Mouse (Mus musculus) forebrain, embryonic 16.5 days (tissue): ENCODE measurements around the gene Ift172. TPM values are rescaled to one million over a fixed set of nuclear protein-coding genes. Genes with fewer than 3 reads are reported as not detected.

Experiments
- ATAC-seq: fragments of 200-750 bp; cut with Nextera tagmentation; 2 replicates; pipeline ENCODE4 v1.8.0; 2017; ENCODE audit warnings: mild to moderate bottlenecking, moderate library complexity
- H3K27ac ChIP-seq: fragments of 300-500 bp; sonication (generic); 2 replicates; pipeline ENCODE4 v1.5.1; 2014; ENCODE audit warnings: low read length, control low read depth
- H3K27me3 ChIP-seq: fragments of 300-500 bp; sonication (generic); replicated peaks from 2 replicates; pipeline ENCODE4 v1.6.1; 2014; ENCODE audit warnings: low read length; ENCODE audit not compliant: control insufficient read depth, insufficient read depth
- H3K36me3 ChIP-seq: fragments of 300-500 bp; sonication (generic); 2 replicates; pipeline ENCODE4 v1.6.1; 2014; ENCODE audit not compliant: control insufficient read depth, insufficient read depth
- H3K4me1 ChIP-seq: fragments of 300-500 bp; sonication (generic); replicated peaks from 2 replicates; pipeline ENCODE4 v1.6.1; 2014; ENCODE audit warnings: low read length; ENCODE audit not compliant: control insufficient read depth, insufficient read depth
- H3K4me2 ChIP-seq: fragments of 300-500 bp; sonication (generic); 2 replicates; pipeline ENCODE4 v1.6.1; 2014; ENCODE audit warnings: mild to moderate bottlenecking, low read length, control low read depth
- H3K4me3 ChIP-seq: fragments of 300-500 bp; sonication (generic); replicated peaks from 2 replicates; pipeline ENCODE4 v1.5.1; 2014; ENCODE audit warnings: mild to moderate bottlenecking, low read length, control low read depth
- H3K9ac ChIP-seq: fragments of 300-500 bp; sonication (generic); replicated peaks from 2 replicates; pipeline ENCODE4 v1.6.1; 2014; ENCODE audit warnings: low read depth, low read length, control low read depth
- H3K9me3 ChIP-seq: fragments of 300-500 bp; sonication (generic); 2 replicates; pipeline ENCODE4 v1.6.1; 2016; ENCODE audit warnings: low read length; ENCODE audit not compliant: control insufficient read depth
- WGBS: fragments of 180-500 bp; shearing (Covaris S2); extraction: QIAGEN DNeasy Blood & Tissue Kit; methylation state at CpG from one replicate; pipeline ENCODE4 v1.1.7; 2014; 5-methylcytosine and 5-hydroxymethylcytosine counted together
- polyA plus RNA-seq: library from polyadenylated mRNA; unstranded; fragments of >200 nt; fragmentation: Nextera tagmentation; extraction: Ambion mirVana; gene quantifications from 2 replicates; pipeline ENCODE4 v1.2.1, GENCODE M21; 2015

The Ift172 gene
- polyA plus RNA-seq, 1 experiment from 2014 or later, result 39.4 TPM

- no peak for ATAC-seq
- H3K4me1 ChIP-seq, result peaks cover 17% of the 10 kb centered on the region
- no peak overlapping the region for H3K4me3 ChIP-seq
- peaks cover 22% of the 10 kb centered on the region for H3K36me3 ChIP-seq
- H3K9ac ChIP-seq, result no peak overlapping the region
- 94% methylated on average over 6 of the region's 6 CpGs for WGBS
- peaks cover 3% of the 10 kb centered on the region for H3K9me3 ChIP-seq
- H3K27me3 ChIP-seq, result no peaks in the 10 kb centered on the region
- no peak overlapping the region for H3K4me2 ChIP-seq
- H3K27ac ChIP-seq, result no peak overlapping the region
Observed at GRCm38 (mm10) chr5:31204421-31204820, 86.5 kb downstream of the Ift172 start.

GRCm38 (mm10) chr5:31203866-31204265, 87.0 kb downstream of the Ift172 start:
- WGBS, result 93% methylated on average over 2 of the region's 2 CpGs
- no peak for ATAC-seq
- Histone ChIP-seq H3K27me3 (no peaks in the 10 kb centered on the region), H3K4me1 (peaks cover 17% of the 10 kb centered on the region), H3K36me3 (peaks cover 27% of the 10 kb centered on the region), H3K9me3 (peaks cover 3% of the 10 kb centered on the region), H3K9ac (no peak overlapping the region), H3K27ac (no peak overlapping the region), H3K4me3 (no peak overlapping the region), H3K4me2 (no peak overlapping the region)

Other genes with a start within 250 kb of the Ift172 start
- gene Atraid, start 242.8 kb downstream of the Ift172 start, polyA plus RNA-seq, result 155 and 158 TPM in 2 replicates
- gene Slc5a6, start 242.2 kb downstream of the Ift172 start, polyA plus RNA-seq, result 15.7 and 18.2 TPM in 2 replicates
- 19.8 and 20.1 TPM in 2 replicates for gene Cad, start 236.3 kb downstream of the Ift172 start, polyA plus RNA-seq
- gene Dnajc5g, start 184.8 kb downstream of the Ift172 start, polyA plus RNA-seq, result not detected in 2 replicates
- 1.6 and 1.9 TPM in 2 replicates for gene Slc30a3, start 182.9 kb downstream of the Ift172 start, polyA plus RNA-seq
- gene Trim54, start 174.4 kb downstream of the Ift172 start, polyA plus RNA-seq, result not detected in 2 replicates
- gene Ucn, start 152.3 kb downstream of the Ift172 start, polyA plus RNA-seq, result not detected in 2 replicates
- gene Mpv17, start 136.9 kb downstream of the Ift172 start, polyA plus RNA-seq, result 49.4 and 50.1 TPM in 2 replicates
- gene Gm29609, start 111.2 kb downstream of the Ift172 start, polyA plus RNA-seq, result 1.8 and 2.5 TPM in 2 replicates
- gene Gtf3c2, start 111.0 kb downstream of the Ift172 start, polyA plus RNA-seq, result 72.1 and 79.4 TPM in 2 replicates
- gene Snx17, start 97.9 kb downstream of the Ift172 start, polyA plus RNA-seq, result 131 and 139 TPM in 2 replicates
- gene Eif2b4, start 97.7 kb downstream of the Ift172 start, polyA plus RNA-seq, result 91.0 and 93.4 TPM in 2 replicates
- gene Zfp513, start 88.8 kb downstream of the Ift172 start, polyA plus RNA-seq, result 13.0 and 14.7 TPM in 2 replicates
- 169 and 175 TPM in 2 replicates for gene Ppm1g, start 70.4 kb downstream of the Ift172 start, polyA plus RNA-seq
- 169 and 170 TPM in 2 replicates for gene Nrbp1, start 50.3 kb downstream of the Ift172 start, polyA plus RNA-seq
- 0.99 TPM in 1 of 2 replicates, not detected in the other for gene Gm9970, start 49.9 kb downstream of the Ift172 start, polyA plus RNA-seq
- gene Krtcap3, start 39.4 kb downstream of the Ift172 start, polyA plus RNA-seq, result 2.4 and 3.8 TPM in 2 replicates
- gene Fndc4, start 5.0 kb upstream of the Ift172 start, polyA plus RNA-seq, result 81.8 and 90.6 TPM in 2 replicates
- 0.27 TPM in 1 of 2 replicates, not detected in the other for gene Gckr, start 6.3 kb upstream of the Ift172 start, polyA plus RNA-seq
- gene Zfp512, start 161.3 kb upstream of the Ift172 start, polyA plus RNA-seq, result 127 and 138 TPM in 2 replicates
- not detected in 2 replicates for gene 4930548H24Rik, start 194.6 kb upstream of the Ift172 start, polyA plus RNA-seq
- 86.6 and 86.8 TPM in 2 replicates for gene Gpn1, start 203.6 kb upstream of the Ift172 start, polyA plus RNA-seq
- 29.7 and 32.7 TPM in 2 replicates for gene Slc4a1ap, start 235.9 kb upstream of the Ift172 start, polyA plus RNA-seq
- 28.5 and 29.4 TPM in 2 replicates for gene Supt7l, start 236.7 kb upstream of the Ift172 start, polyA plus RNA-seq